Mouse (Mus musculus): Measurements from ENCODE around the gene Gpr137. TPM values are rescaled to one million over a fixed set of nuclear protein-coding genes. Genes with fewer than 3 reads are reported as not detected.
"Not testable (repeated sequence)": the region's sequence is repeated elsewhere in the genome, so short reads cannot be mapped to it uniquely, and the experiment has no call there.

Gene Gpr137
- polyA plus RNA-seq, 1 experiment, result 31.2 TPM

DNA sequence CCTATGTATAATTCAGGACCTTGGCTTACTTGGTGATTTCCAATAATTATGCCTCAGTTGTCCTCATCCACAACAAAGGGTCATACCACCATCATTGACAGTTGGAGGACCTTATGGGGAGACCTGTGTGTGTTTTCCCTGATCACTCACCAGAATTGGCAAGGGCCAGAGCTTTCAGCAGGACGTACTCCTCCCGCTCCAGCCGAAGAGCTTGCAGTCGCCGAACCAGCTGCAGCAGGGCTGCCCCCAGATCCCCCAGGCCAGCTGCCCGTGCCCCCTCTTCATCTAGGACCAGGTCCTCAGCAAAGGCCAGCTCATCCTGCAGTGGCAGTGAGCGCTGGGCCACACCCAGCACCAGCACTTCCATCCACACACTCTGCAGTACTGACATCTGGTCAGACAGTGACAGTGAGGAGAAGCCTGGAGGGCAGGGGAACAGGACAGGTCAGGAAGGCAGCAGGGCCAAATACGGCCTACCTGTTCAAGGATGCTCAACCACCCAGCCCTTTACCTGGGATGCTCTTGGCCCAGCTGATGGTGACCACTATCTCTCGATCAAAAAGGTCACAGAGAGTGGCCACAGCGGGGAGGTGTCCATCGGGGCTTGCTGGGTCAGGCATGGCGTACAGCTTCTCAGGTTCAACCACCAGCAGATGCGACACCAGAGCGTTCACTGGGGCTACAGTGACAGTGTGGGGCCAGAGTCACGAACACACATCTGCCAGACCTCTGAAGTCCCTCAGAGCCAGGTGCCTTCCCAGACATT is 29.9 kb downstream of the Gpr137 start:
- Histone ChIP-seq H3K79me3 (ENCODE audit: low read depth) (peaks cover 20% of the 10 kb centered on the region), H3K79me2 (ENCODE audit: control insufficient read depth, insufficient read depth) (peaks cover 49% of the 10 kb centered on the region), H3K4me3 (ENCODE audit: insufficient read depth, poor library complexity, severe bottlenecking) (no peak overlapping the region), H3ac (ENCODE audit: control insufficient read depth, insufficient read length, low read depth) (no peak overlapping the region), H3K27me3 (ENCODE audit: control insufficient read depth, insufficient read depth, insufficient read length) (no peaks in the 10 kb centered on the region), H3K36me3 (ENCODE audit: control insufficient read depth, insufficient read depth) (peaks cover 29% of the 10 kb centered on the region)
- no peak for TF ChIP-seq CEBPB (IDR thresholded peaks at IDR 0.05; ENCODE audit: low read depth)
- no peak for TF ChIP-seq FOSL1 (IDR thresholded peaks at IDR 0.05; ENCODE audit: insufficient read depth, low read length, poor library complexity, severe bottlenecking)
- no peak for TF ChIP-seq MYOD1 (IDR thresholded peaks at IDR 0.05; ENCODE audit: control insufficient read depth, insufficient read length, low read depth)

DNA sequence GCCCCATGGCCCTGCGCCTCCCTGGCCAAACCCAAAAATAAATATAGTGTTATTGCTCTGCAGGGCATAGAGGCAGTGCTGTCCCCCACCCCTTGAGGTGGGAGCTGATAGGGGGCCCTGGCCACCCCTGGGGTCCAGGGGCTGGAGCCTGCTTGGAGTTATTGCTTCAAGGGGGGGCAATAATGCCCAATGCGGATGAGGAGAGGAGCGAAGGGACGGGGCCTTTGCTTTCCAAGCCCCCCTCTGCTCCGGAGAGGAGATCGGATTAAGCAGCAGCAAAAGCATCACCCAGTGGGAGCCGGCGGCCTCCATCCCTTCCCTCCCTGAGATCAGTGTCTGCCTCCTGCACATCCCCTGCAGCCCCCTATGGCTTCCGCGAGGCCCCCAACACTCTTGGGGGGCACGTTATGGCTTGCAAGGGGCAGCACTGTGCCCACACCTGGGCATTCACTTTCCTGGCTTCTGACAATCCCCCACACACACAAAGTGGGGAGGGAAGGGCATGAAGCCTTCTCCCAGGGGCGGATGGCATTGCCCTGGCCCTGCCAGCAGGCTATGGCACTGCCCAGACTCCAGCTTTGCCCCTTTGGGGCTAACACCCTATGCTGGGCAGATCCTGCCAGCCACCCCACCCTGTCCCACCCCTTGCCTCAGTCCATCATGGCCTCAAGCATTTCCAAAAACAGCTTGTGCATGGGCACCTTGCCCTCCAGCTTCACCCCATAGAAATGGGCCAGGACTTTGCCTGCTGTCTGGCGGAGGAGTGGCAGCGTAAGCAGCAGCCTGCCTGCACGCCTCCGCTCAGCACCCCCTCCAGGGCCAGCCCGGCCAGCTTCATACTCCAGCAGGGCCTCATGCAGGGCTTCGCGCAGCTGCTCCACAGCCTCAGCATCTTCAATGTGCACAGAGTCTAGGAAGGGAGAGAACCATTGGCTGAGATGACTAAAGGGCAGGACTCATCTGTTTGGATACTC is 30.9 kb downstream of the Gpr137 start:
- TF ChIP-seq MYOD1 (IDR thresholded peaks at IDR 0.05; ENCODE audit: control insufficient read depth, insufficient read length, low read depth) (no peak), MAX (IDR thresholded peaks at IDR 0.05) (no peak), CTCF (IDR thresholded peaks at IDR 0.05; ENCODE audit: control insufficient read depth, insufficient read depth, insufficient read length) (no peak), MYOG (IDR thresholded peaks at IDR 0.05; ENCODE audit: control insufficient read depth, extremely low read depth, insufficient read length) (no peak), CEBPB (IDR thresholded peaks at IDR 0.05; ENCODE audit: low read depth) (no peak), USF1 (IDR thresholded peaks at IDR 0.05; ENCODE audit: low read depth) (no peak), FOSL1 (IDR thresholded peaks at IDR 0.05; ENCODE audit: insufficient read depth, low read length, poor library complexity, severe bottlenecking) (no peak)
- no peaks in the 10 kb centered on the region for H3K27me3 ChIP-seq (ENCODE audit: control insufficient read depth, insufficient read depth, insufficient read length)
- H3K4me3 ChIP-seq (ENCODE audit: insufficient read depth, poor library complexity, severe bottlenecking), result peak overlapping the region; percentile 76
- peaks cover 30% of the 10 kb centered on the region for H3K36me3 ChIP-seq (ENCODE audit: control insufficient read depth, insufficient read depth)
- peaks cover 52% of the 10 kb centered on the region for H3K79me2 ChIP-seq (ENCODE audit: control insufficient read depth, insufficient read depth)
- H3ac ChIP-seq (ENCODE audit: control insufficient read depth, insufficient read length, low read depth), result no peak overlapping the region
- H3K79me3 ChIP-seq (ENCODE audit: low read depth), result peaks cover 23% of the 10 kb centered on the region

DNA sequence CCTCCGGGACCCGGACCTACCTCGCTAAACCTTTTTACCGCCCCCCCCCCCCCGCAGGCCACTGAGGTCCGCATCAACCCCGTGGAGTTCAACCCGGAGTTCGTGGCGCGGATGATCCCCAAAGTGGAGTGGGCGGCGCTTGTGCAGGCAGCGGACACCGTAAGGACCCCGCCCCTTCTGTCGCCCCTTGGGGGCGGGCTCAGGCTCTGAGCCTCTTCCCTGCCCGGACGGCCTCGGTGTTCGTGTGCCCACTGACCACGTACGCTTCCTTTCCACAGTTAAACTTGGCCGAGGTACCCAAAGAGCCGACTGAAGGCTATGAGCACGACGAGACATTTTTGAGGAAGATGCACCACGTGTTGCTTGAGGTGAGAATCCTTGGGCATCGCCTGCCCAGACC is 32.0 kb downstream of the Gpr137 start:
- not testable (repeated sequence) for H3K27me3 ChIP-seq (ENCODE audit: control insufficient read depth, insufficient read depth, insufficient read length)
- H3K4me3 ChIP-seq (ENCODE audit: insufficient read depth, poor library complexity, severe bottlenecking), result peak overlapping the region; percentile 76
- H3K36me3 ChIP-seq (ENCODE audit: control insufficient read depth, insufficient read depth), result peaks cover 36% of the 10 kb centered on the region
- H3K79me2 ChIP-seq (ENCODE audit: control insufficient read depth, insufficient read depth), result peaks cover 48% of the 10 kb centered on the region
- H3K79me3 ChIP-seq (ENCODE audit: low read depth), result peaks cover 23% of the 10 kb centered on the region
- H3ac ChIP-seq (ENCODE audit: control insufficient read depth, insufficient read length, low read depth), result peak overlapping the region; percentile 62

DNA sequence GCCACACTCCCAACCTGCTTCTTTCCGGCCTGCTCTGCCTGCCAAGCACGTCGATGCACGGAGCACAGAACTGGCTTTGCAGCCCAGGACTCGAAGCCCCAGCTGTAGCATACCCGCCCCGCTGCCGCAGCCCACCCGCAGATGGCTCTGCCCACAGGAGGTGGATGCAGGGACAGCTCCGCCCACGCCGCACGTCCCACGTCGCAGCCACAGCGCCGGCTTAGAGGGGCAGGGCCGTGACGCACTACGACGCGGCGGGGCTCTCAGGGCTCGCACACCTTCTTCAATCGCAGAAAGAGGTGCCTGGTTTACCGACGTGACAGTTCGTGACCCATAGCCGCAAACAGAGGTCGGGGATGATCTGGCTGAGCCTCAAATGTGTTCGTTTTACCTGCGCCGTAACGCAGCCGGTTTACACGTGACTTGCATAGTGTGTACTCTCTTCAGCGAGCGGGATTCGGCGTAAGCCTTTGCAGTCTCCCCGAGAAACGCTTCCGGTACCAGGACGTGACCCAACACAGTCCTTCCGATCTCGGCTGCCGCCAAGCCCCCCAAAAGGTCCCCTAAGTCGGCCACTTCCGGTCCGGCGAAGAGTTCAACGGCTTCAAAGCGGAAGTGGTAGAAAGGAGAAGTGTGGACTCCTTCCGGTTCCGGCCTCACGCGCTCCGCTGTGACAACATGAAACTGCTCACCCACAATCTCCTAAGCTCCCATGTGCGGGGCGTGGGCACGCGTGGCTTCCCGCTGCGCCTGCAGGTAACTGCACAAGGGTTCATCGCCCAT is 32.6 kb downstream of the Gpr137 start, which contains the start of the genes Trmt112 and Prdx5:
TSS of gene Trmt112 (plus strand) at position 192 of the 783 bp plus-strand sequence.
TSS of gene Prdx5 (minus strand) at position 600 of the 783 bp plus-strand sequence.
- Histone ChIP-seq H3K4me3 (ENCODE audit: insufficient read depth, poor library complexity, severe bottlenecking) (peak within 1 kb of the TSS; percentile 76), H3K79me2 (ENCODE audit: control insufficient read depth, insufficient read depth) (peaks cover 48% of the 10 kb centered on the region), H3K36me3 (ENCODE audit: control insufficient read depth, insufficient read depth) (peaks cover 40% of the 10 kb centered on the region), H3K79me3 (ENCODE audit: low read depth) (peaks cover 23% of the 10 kb centered on the region), H3K27me3 (ENCODE audit: control insufficient read depth, insufficient read depth, insufficient read length) (no peaks in the 10 kb centered on the region), H3ac (ENCODE audit: control insufficient read depth, insufficient read length, low read depth) (peak within 1 kb of the TSS; percentile 94)
- TF ChIP-seq USF1 (IDR thresholded peaks at IDR 0.05; ENCODE audit: low read depth) (peak; percentile 12), MAX (IDR thresholded peaks at IDR 0.05) (peak; percentile 62), CTCF (IDR thresholded peaks at IDR 0.05; ENCODE audit: control insufficient read depth, insufficient read depth, insufficient read length) (no peak), CEBPB (IDR thresholded peaks at IDR 0.05; ENCODE audit: low read depth) (no peak)

DNA sequence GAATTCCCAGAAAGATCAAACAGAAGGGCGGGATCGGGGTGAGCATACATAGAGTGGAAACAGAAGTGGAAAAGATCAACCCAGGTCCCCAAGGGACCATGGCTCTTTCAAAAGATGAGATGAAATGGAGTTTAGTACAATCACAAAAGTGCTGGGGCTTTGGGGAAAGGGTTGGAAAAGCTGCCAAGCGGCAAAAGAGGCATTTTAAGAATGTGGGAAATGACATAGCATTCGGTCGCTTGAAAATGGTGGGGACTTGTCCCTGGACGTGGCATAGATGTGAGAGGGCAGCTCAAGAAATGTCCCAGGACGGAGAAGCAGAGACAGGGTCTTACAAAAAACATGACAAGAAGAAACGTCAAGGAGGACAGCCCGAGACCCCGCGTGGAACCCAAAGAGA is 33.3 kb downstream of the Gpr137 start:
- peak overlapping the region; percentile 94 for H3ac ChIP-seq (ENCODE audit: control insufficient read depth, insufficient read length, low read depth)
- peak overlapping the region; percentile 76 for H3K4me3 ChIP-seq (ENCODE audit: insufficient read depth, poor library complexity, severe bottlenecking)
- H3K36me3 ChIP-seq (ENCODE audit: control insufficient read depth, insufficient read depth), result peaks cover 40% of the 10 kb centered on the region
- H3K79me2 ChIP-seq (ENCODE audit: control insufficient read depth, insufficient read depth), result peaks cover 48% of the 10 kb centered on the region
- TF ChIP-seq USF1 (IDR thresholded peaks at IDR 0.05; ENCODE audit: low read depth) (no peak), FOSL1 (IDR thresholded peaks at IDR 0.05; ENCODE audit: insufficient read depth, low read length, poor library complexity, severe bottlenecking) (no peak), CTCF (IDR thresholded peaks at IDR 0.05; ENCODE audit: control insufficient read depth, insufficient read depth, insufficient read length) (no peak), MAX (IDR thresholded peaks at IDR 0.05) (no peak), MYOD1 (IDR thresholded peaks at IDR 0.05; ENCODE audit: control insufficient read depth, insufficient read length, low read depth) (no peak), CEBPB (IDR thresholded peaks at IDR 0.05; ENCODE audit: low read depth) (no peak), MYOG (IDR thresholded peaks at IDR 0.05; ENCODE audit: control insufficient read depth, extremely low read depth, insufficient read length) (no peak)
- H3K79me3 ChIP-seq (ENCODE audit: low read depth), result peaks cover 23% of the 10 kb centered on the region
- no peaks in the 10 kb centered on the region for H3K27me3 ChIP-seq (ENCODE audit: control insufficient read depth, insufficient read depth, insufficient read length)

Measured in C2C12 (cell line).